Mouse (Mus musculus) cerebellum, adult (tissue): Measurements from ENCODE around the gene Tnfaip2.

Experiments
- ATAC-seq: cut with Nextera tagmentation; 2 replicates; pipeline ENCODE4 v1.9.2; 2017; ENCODE audit warnings: mild to moderate bottlenecking, moderate library complexity, mixed read lengths; ENCODE audit not compliant: insufficient number of reproducible peaks, low FRiP score, low TSS enrichment

Tnfaip2 gene

DNA sequence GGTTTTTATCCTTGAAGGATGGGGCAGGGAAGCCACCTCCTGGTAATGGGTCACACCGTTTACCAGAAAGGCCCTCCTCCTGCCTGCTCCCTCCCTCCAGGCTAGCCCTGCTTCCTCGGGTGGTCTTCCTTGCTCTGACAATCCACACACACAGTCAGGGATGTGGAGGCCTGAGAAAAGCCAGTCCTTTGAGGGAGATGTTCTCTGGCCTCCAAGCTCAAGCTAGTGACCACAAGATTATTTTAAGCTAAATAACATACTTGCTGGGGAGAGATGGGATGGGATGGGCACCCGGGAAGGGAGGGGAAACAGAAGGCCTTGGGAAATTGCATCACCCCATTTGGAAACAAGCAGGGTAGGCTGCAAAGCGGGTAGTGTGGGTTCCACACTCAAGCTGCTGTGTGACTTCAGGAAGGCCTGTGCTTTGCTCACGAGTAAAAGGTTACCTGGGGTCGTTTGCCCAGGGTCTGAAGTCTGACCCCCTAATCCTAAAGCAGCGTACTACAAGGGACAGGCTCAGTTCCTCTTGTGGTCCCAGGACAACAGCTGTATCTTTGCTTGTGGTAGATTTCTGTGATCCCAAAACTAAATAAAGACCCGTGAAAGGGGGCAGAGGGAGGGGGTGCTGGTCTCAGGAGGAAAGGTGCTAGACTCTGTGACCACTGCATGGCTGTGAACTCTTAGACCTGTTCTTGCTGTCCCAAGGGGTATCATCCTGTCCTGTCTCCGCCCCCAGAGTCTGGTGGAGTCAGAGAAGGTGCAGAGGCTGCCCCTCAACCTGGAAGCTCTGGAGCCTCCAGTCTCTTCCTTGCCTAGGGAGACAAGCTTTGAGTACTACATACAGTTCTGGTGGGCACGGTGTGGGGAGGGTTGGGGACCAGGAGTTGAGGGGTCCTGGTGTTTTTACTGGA lies 1.9 kb downstream of the Tnfaip2 start:
- no peak for ATAC-seq

DNA sequence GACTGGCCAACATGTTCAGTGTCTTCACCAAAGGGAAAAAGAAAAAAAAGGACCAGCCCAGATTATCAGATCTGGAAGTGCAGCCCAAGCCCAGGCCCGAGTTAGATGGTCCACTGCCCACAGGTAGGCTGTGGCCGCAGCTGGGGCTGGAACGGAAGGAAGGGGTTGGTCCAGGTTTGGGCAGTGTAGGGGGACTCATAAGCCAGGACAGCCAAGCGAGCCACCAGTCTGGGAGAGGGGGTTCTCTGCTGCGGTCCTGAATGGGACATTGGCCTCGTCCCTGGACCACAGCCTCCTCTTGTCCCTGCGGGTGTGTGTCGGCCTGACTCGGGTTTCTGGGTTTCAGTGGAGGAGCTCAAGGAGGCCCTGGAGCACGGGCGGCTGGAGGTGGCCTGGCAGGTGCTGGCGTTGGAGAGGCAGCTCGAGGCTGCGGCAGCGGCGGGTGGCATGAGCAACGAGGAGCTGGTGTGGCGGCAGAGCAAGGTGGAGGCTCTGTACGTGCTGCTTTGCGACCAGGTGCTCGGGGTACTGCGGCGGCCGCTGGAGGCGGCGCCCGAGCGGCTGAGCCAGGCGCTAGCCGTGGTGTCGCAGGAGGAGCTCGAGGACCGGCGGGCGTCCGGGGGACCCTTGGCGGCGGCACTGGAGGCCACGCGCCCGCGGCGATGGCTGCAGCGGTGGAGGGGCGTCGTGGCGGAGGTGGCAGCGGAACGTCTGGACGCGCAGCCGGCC lies 3.1 kb downstream of the Tnfaip2 start:
- no peak for ATAC-seq

DNA sequence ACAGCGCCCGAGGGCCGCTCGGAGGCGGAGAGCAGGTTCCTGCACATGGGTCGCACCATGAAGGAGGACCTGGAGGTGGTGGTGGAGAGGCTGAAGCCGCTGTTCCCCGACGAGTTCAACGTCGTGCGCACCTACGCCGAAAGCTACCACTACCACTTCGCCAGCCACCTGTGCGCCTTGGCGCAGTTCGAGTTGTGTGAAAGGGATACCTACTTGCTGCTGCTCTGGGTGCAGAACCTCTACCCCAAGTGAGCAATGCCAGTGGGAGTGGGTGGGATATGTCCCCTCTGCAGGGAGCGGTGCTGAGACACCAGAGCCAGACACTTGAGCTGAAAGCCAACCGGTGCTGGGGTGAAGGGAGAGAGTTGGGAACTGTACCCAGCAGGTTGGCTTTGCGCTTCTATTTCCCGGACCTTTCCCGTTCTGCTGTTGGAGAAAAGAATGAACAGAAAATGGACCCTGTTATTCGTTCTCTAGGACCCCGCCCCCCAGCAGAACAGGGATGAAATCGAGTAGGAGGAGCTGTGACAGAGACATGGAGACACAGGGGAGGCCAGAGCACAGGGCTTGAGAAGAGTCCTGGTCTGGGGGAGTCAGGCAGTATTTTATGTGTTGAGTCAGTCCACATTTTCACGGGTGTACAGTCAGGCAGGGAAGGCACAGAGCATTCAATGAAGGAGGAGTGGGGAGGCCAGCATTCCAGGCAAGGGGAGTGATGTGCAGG lies 3.8 kb downstream of the Tnfaip2 start:
- no peak for ATAC-seq

DNA sequence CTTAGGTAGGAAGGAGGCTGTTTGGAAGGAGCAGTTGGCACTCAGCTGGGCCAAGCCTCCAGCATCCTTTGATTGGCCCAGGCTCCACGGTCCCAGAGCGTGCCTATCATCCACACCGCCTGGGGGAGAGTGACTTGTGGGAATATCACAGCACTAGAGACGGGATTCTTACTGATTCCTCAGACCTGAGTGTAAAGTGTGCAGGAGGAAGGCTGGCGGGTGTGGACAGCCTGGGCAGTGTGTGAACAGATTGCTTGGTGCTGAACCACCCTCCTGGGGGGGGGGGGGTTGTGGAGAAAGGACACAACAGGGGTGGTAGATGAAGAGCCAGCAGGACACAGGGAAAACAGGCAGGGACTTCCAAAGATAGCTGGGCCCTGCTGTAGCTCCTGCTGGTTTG lies 4.5 kb downstream of the Tnfaip2 start:
- ATAC-seq, result no peak

DNA sequence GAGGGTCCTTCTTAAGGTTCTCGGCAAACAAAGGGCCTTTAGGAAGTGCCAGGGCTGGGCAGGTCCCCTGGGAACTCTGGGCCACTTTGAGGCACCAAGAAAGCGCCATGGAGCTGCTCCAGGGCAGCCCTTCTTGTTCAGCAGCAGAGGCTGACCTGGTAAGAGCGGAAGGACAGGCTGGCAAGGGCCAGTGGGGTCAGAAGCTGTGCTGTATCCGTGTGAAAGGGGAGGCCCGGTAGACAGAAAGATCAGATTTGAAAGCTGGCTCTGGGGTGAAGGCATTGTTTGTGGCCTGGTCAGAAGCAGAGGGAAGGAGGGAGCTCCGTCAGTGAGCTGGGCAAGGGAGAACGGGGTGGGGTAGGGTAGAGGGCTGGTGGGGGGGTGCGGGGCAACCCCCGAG lies 5.1 kb downstream of the Tnfaip2 start:
- no peak for ATAC-seq

DNA sequence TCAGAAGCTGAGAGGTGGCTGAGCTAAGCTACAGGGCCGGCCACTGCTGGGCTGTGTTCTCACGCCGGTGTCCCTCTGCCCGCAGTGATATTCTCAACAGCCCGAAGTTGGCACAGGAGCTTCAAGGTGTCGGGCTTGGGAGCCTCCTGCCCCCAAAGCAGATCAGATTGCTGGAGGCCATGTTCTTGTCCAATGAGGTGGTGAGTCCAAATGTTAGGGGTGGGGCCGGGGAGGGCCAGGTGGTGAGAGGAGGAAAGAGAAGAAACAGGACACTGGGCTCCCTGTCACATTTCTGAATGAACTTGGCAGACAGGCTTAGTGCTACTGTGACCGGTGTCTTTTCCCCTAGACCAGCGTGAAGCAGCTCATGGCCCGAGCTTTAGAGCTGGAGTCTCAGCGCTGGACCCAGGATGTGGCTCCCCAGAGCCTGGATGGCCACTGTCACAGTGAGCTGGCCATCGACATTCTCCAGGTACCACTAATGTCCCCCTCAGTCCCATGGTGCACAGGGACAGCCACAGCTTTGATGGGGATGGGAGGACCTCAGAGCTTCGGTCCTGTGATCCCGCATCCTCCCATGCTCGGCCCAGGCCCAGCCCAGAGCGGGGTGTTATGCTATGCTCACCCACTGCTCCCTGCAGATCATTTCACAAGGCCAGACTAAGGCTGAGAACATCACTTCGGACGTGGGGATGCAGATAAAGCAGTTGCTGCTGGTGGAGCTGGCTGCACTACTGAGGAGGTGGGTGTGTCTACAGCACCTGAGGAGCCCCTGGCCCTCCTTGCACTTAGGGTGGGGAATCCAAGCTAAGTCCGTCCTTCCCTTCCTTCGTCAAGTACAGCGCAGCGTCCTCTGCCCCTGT lies 5.9 kb downstream of the Tnfaip2 start:
- no peak for ATAC-seq

DNA sequence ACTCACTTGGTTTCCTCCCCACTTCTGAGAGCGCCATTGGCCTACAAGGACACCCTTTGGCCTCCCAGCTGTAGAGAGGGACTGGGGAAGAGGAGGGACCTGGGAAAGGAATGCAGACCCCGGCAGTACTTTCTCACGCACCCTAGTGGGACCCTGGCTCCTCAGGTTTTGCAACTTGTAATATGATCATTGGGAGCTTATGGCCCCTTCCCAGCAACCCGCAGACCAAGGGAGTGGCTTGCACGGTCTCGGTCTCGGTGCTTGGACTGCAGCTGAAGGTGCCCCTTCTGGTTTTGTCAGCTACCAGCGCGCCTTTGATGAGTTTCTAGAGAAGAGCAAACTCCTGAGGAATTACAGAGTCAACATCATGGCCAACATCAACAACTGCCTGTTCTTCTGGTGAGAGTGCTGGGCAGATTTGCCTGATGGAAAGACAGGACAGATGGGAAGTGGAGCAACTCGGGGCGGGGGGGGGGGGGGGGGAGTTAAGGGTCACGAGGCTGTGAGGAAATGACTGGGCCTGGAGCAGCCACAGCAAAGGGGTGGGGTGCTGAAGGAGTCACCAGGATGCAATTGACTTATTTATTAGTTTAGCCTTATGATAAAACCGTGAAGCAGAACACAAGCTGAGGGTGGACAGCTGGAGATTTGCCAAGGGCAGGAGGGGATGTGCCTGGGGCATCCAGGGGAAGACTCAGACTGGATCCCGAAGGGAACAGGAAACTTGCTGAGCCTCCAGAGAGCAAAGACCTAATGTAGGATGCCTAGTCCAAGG lies 6.8 kb downstream of the Tnfaip2 start:
- ATAC-seq, result no peak

DNA sequence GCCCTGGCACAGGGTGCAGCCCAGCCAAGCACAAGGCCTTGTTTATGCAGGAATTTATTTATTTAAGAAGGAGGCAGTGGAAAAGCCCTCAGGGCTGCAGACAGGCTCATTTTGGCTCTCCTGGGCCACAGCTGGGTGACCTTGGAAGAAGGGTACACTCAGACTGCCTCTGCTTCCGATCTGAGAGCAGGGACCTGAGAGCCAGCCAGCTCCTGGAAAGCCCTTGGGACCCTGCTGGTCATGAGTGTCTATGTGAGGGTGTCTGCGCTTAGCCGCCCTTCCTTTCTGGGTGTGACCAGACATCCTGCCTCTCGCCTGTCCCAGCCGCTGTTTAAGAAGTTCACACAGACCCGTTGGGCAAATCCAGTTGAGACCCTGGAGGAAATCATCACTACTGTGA lies 8.1 kb downstream of the Tnfaip2 start:
- ATAC-seq, result no peak

DNA sequence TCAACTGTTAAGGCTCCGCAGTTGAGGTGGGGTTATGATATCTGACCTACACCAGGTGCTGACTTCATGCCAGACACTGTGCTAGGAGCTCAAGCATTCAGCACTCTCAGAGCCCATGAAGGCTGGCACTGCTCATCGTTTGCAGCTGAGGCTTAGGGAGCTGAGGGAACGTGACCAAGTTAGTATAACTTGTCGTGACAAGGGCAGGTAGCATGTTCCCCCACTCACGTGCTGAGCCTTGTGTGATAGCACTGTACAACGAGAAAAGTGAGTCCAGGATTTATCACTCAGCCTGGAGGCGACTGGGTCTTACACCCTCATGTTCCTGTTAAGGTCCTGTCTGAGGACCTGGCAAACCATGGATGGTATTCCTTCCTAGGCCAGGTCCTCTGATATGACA lies 9.3 kb downstream of the Tnfaip2 start:
- ATAC-seq, result no peak

DNA sequence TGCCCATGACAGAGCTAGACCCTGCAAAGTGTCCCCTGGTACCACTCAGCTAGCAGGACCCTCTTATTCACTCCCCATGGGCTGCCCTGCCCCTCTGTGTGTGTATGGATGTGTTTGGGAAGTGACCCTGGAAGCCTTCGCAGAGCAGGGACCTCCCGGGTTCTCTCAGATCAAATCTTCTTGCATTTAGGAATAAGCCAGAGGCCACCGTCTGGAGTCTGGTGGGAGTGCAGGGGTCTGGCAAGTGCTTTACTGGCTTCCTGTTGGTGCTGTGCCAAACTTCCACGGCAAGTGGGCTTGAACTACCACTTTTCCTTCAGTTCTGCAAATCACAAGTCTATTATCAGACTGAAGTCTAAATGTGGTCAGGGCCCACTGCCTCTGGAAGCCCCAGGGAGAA lies 11.8 kb downstream of the Tnfaip2 start:
- ATAC-seq, result no peak

DNA sequence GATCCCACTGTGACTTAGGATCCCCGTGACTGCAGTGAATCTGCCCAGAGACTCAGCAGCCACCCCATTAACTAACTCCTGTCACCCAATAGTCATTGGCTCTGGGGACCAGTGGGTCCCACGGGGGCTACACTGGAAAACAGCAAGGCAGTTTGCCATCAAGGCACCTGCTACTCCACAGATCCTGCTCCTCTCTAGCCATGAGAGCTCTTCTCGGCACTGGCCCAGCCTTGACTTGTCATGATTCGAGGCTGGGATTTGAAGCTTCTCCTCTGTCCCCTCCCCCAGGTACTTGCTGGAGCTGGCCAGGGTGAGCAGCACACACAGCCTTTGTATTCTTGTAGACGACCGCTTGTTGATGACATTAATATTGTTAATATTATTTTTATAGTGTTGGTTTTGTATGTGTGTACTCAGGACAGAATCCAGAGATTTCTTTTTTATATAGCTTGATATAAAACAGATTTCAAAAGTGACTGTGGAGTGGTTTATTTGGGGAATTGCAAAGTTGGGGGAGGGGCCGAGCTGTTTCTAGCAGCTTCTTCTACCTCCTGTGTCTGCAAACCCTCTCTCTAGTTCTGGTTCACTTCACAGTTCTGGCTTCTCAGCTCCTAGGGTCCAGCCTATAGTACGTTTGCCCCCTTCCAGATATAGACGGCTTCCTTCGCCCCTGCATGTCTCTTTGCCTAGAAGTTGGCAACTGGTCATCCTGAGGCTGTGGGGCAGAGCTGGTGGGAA lies 12.4 kb downstream of the Tnfaip2 start:
- ATAC-seq, result no peak

DNA sequence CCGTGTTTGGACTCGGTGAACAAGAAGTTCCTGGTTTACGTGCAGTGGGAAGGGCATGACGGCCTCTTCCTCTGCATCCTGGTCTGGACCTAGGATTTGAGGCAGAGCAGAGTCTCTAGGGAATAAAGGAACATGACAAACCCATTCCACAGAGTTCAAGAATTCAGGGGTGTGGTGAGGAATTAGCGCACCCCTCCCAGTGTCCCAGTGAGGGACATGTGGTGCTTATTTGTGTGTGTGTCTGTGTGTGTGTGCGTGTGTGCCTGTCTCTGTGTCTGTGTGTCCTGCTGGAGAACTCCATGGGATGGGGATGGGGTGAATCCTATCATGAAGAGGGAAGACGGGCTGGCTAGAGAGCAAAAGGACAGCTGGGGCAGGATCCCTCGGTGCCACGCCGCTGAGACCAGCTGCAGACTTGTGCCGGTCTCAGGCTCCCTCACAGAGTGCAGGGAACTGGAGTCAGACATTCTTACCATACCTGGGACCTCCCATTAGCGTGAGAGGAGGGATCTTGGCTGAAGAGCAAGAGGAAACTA lies 13.1 kb downstream of the Tnfaip2 start:
- no peak for ATAC-seq

DNA sequence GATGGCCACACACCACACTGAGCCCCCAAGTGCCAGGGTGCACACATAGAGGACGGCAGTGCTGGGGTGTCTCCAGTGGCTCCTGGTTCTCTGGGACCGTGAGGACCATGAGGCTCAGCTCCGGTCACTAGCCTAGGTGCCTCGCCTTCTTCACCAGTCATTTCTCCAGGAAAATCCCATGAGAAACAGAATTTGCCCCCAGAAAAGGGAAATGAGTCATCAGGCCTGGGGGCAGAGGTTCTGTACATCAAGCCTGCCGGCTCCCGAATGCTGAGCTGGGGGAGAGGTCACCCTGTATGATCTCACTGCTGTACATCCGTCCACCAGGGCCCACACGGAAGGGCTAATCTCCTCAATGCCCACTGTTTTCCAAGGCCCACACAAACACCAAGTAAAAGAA lies 13.6 kb downstream of the Tnfaip2 start:
- no peak for ATAC-seq

DNA sequence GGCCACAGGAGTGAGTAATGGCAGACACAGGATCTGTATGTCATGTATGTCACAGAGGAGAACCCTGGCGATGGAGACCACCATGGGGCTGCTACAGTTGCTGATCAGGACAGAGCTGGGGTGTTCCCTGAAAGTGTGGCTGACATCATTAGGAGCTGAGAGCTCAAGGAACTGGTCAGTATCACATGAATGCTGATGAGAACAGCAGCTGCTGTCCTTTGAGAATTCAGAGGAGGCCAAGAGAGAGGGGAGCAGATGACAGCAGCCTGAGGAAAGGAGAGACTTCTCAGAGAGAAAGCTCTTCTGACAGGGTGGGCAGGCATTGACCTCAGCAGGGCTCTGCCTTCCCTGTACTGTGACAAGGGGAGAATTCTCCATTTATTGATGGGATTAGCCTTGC lies 15.5 kb downstream of the Tnfaip2 start:
- ATAC-seq, result no peak

DNA sequence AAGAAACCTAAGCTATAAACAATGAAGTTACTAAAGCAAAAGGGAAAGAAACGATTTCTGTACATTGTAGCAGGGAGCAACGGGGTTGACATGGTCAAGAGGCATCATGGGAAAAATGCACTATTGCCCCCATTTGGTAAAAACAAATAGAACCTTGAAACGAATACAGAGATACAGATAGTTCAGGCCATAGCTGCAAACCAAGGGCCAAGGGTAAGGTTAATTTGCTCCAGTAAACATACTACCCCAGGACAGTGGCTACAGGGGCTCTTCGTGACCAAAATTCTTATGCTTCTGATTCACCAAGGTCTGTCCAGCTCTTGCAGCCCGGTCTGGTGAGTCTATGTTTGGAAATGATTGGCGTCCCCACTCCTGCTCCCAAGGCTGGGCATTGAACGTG lies 21.3 kb downstream of the Tnfaip2 start:
- no peak for ATAC-seq

DNA sequence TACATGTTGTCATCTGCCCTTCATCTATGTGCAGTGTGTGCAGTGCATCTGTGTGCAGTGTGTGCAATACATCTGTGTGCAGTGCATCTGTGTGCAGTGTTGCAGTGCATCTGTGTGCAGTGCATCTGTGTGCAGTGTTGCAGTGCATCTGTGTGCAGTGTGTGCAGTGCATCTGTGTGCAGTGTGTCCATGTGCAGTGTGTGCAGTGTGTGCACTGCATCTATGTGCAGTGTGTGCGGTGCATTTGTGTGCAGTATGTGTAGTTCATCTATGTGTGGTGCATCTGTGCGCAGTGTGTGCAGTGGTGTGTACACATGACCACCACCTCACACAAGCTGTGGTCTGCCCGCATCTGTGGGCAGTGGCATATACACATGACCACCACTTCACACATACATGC lies 24.1 kb downstream of the Tnfaip2 start:
- no peak for ATAC-seq

DNA sequence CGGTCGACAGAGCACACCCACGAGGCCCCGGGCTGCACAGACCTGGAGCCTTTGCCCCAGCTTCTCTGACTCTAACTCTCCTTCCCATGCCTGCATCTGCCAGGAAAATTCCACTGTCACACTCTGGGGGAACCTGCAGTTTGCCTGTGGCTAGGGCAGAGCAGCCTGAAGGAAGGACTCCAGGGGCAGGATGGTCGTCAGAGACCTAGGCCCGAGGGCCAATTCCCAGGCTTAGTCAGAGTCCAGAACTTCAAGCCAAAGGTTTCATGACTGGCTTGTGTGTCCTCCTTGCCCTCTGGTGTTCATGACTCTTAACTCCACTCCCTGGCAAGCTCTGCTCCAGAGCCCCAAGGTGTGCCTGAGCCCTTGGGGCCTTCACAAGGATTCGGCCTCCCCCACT lies 25.9 kb downstream of the Tnfaip2 start:
- ATAC-seq, result no peak

DNA sequence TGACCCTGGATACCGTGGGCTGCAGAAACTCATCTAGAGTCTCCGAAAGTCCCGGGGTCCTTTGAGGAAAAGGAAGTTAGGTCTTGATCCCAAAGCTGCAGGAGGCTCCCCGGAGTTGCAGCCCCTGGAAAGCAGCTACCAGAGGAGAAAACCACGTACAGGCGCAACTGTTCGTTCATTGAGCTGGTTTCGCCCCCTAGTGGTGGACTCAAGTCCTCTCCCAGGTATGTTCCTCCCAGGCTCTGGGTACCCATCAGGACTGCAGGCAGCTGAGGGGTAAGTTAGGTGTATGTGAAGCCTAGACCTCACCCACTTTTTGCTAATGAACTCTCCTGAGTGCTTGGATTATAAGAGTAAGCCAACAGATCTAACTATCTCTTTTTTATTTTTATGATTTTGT lies 27.2 kb downstream of the Tnfaip2 start:
- peak; percentile 83; the same call in 1 of the 2 replicates for ATAC-seq

DNA sequence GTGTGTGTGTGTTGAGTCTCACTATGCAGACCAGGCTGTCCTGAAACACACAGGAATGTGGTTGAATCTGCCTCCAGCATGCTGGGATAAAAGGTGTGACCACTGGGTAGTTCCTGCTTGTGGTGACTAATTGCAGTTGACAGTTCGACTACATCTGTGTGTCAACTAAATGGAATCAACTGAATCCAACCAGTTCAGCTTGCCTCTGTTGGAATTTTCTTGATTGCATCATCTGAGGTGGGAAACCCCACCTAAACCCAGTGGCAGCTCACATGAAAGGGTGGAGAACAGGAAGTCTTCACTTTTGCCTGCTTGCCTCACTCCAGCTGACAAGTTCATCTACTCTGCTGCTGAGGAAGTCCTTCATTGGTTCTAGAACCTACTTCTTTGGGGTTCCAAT lies 28.9 kb downstream of the Tnfaip2 start:
- ATAC-seq, result no peak
